Mouse (Mus musculus) left cerebral cortex, postnatal 14 days (tissue): ENCODE results near the gene Exoc7. TPM values are rescaled to one million over a fixed set of nuclear protein-coding genes. Genes with fewer than 3 reads are reported as not detected.

Experiments
- DNase-seq, 2 experiments: peaks; one replicate each; pipeline ENCODE4 v3.0.0; 2021 to 2022; ENCODE audit warnings: low spot score in 2 of 2, mixed read lengths in 1 of 2
- intact Hi-C: fragments of 180-260 bp; cut with DNase I; formaldehyde crosslinking; loops from one replicate; pipeline ENCODE4 v1.15.1; 2025
- total RNA-seq, 2 experiments: library from RNA; stranded (reverse); gene quantifications; 2 replicates each; pipeline ENCODE4 v1.2.3; 2021

Exoc7 gene
- total RNA-seq, 2 experiments from 2014 or later, result 92.7 to 115 TPM

- no peak for DNase-seq
- intact Hi-C loops, result no loop called here
These were observed 20.1 kb upstream of the Exoc7 start for GRCm38 (mm10) chr11:116326963-116327603.

GRCm38 (mm10) chr11:116318719-116319659 is 12.0 kb upstream of the Exoc7 start:
- peak; percentile 68 to 86 for DNase-seq
- intact Hi-C loops, result loop anchor here (1.0 to 2.0 kb wide), 2 partner anchors 52 to 127 kb away; no protein-coding TSS in a partner anchor

GRCm38 (mm10) chr11:116312359-116312758 is 5.3 kb upstream of the Exoc7 start:
- intact Hi-C loops, result no loop called here
- no peak for DNase-seq

- intact Hi-C loops, result no loop called here
- peak; percentile 47 to 71 for DNase-seq
These were observed 4.1 kb upstream of the Exoc7 start for GRCm38 (mm10) chr11:116311169-116311568.

GRCm38 (mm10) chr11:116309601-116310000 is 2.6 kb upstream of the Exoc7 start:
- DNase-seq, result no peak
- intact Hi-C loops, result loop anchor here (5.0 kb wide), 1 partner anchor 37 kb away; the partner anchor contains the start of gene Srp68

- DNase-seq, result no peak
- intact Hi-C loops, result loop anchor here (5.0 kb wide), 1 partner anchor 36 kb away; the partner anchor contains the start of gene Srp68
These were observed 914 bp upstream of the Exoc7 start for GRCm38 (mm10) chr11:116307762-116308531.

GRCm38 (mm10) chr11:116306126-116306982 is 679 bp downstream of the Exoc7 start:
- intact Hi-C loops, result loop anchor here (5.0 kb wide), 1 partner anchor 34 kb away; the partner anchor contains the start of gene Srp68
- DNase-seq, result peak; percentile 89 to 92

GRCm38 (mm10) chr11:116305423-116305822 is 1.6 kb downstream of the Exoc7 start:
- no peak for DNase-seq
- intact Hi-C loops, result loop anchor here (5.0 kb wide), 1 partner anchor 33 kb away; the partner anchor contains the start of gene Srp68

GRCm38 (mm10) chr11:116298621-116299020 is 8.4 kb downstream of the Exoc7 start:
- intact Hi-C loops, result no loop called here
- DNase-seq, result no peak

GRCm38 (mm10) chr11:116298221-116298620 is 8.8 kb downstream of the Exoc7 start:
- DNase-seq, result no peak
- intact Hi-C loops, result no loop called here

GRCm38 (mm10) chr11:116297017-116297416 is 10.0 kb downstream of the Exoc7 start:
- DNase-seq, result no peak
- intact Hi-C loops, result no loop called here

- intact Hi-C loops, result no loop called here
- DNase-seq, result no peak
These were observed 10.8 kb downstream of the Exoc7 start for GRCm38 (mm10) chr11:116296191-116296734.

- intact Hi-C loops, result loop anchor here (1.0 kb wide), 1 partner anchor 68 kb away; no protein-coding TSS in a partner anchor
- peak; percentile 61 to 65 for DNase-seq
These were observed 12.7 kb downstream of the Exoc7 start for GRCm38 (mm10) chr11:116294319-116294718.

- intact Hi-C loops, result loop anchor here (1.0 kb wide), 1 partner anchor 67 kb away; no protein-coding TSS in a partner anchor
These were observed 13.4 kb downstream of the Exoc7 start for GRCm38 (mm10) chr11:116293538-116294137.

GRCm38 (mm10) chr11:116292401-116292800 is 14.6 kb downstream of the Exoc7 start:
- DNase-seq, result no peak
- intact Hi-C loops, result no loop called here

More at GRCm38 (mm10) chr11:116293538-116294137, 13.4 kb downstream of the Exoc7 start:
- DNase-seq, result no peak

- intact Hi-C loops, result no loop called here
- DNase-seq, result no peak
These were observed 16.5 kb downstream of the Exoc7 start for GRCm38 (mm10) chr11:116290556-116290955.

GRCm38 (mm10) chr11:116287351-116287750 is 19.7 kb downstream of the Exoc7 start:
- intact Hi-C loops, result no loop called here
- no peak for DNase-seq

GRCm38 (mm10) chr11:116285770-116286191 is 21.3 kb downstream of the Exoc7 start:
- intact Hi-C loops, result no loop called here
- DNase-seq, result no peak
